Mouse (Mus musculus) midbrain, embryonic 14.5 days (tissue): ENCODE data around the gene Atp6v0a2. TPM values are rescaled to one million over a fixed set of nuclear protein-coding genes. Genes with fewer than 3 reads are reported as not detected.
A peak's percentile ranks its signal among the peaks of the same experiment; 100 is the strongest.

Experiments used
- ATAC-seq: fragments of 200-750 bp; cut with Nextera tagmentation; 2 replicates; pipeline ENCODE4 v1.8.0; 2017; ENCODE audit warnings: moderate number of reproducible peaks, moderate library complexity; ENCODE audit not compliant: low FRiP score, low TSS enrichment
- DNase-seq: peaks from one replicate; pipeline ENCODE4 v3.0.0-alpha.2; 2015
- H3K27ac ChIP-seq: fragments of 300-500 bp; sonication (generic); replicated peaks from 2 replicates; pipeline ENCODE4 v1.5.1; 2014; ENCODE audit warnings: mild to moderate bottlenecking, low read depth, low read length, moderate library complexity
- H3K27me3 ChIP-seq: fragments of 300-500 bp; sonication (generic); 2 replicates; pipeline ENCODE4 v1.6.1; 2014; ENCODE audit warnings: low read length, control low read depth, mixed read lengths; ENCODE audit not compliant: control insufficient read depth, insufficient read depth
- H3K36me3 ChIP-seq: fragments of 300-500 bp; sonication (generic); 2 replicates; pipeline ENCODE4 v1.6.1; 2014; ENCODE audit warnings: low read length, control low read depth; ENCODE audit not compliant: control insufficient read depth, insufficient read depth
- H3K4me1 ChIP-seq: fragments of 300-500 bp; sonication (generic); 2 replicates; pipeline ENCODE4 v1.6.1; 2014; ENCODE audit warnings: mild to moderate bottlenecking, antibody characterized with exemption, low read length, control low read depth; ENCODE audit not compliant: control insufficient read depth, insufficient read depth
- H3K4me2 ChIP-seq: fragments of 300-500 bp; sonication (generic); 2 replicates; pipeline ENCODE4 v1.6.1; 2014; ENCODE audit warnings: mild to moderate bottlenecking, low read length, moderate library complexity
- H3K4me3 ChIP-seq: fragments of 300-500 bp; sonication (generic); replicated peaks from 2 replicates; pipeline ENCODE4 v1.5.1; 2014; ENCODE audit warnings: low read depth, low read length
- H3K9ac ChIP-seq: fragments of 300-500 bp; sonication (generic); replicated peaks from 2 replicates; pipeline ENCODE4 v1.6.1; 2014; ENCODE audit warnings: mild to moderate bottlenecking, low read length, moderate library complexity
- H3K9me3 ChIP-seq: fragments of 300-500 bp; sonication (generic); 2 replicates; pipeline ENCODE4 v1.6.1; 2016; ENCODE audit warnings: low read length, control low read depth, mixed read lengths; ENCODE audit not compliant: control insufficient read depth
- WGBS: fragments of 180-500 bp; shearing (Covaris S2); extraction: QIAGEN DNeasy Blood & Tissue Kit; methylation state at CpG from one replicate; pipeline ENCODE4 v1.1.7; 2014; 5-methylcytosine and 5-hydroxymethylcytosine counted together
- polyA plus RNA-seq: library from polyadenylated mRNA; unstranded; fragments of >200 nt; fragmentation: Nextera tagmentation; extraction: Ambion mirVana; gene quantifications from 2 replicates; pipeline ENCODE4 v1.2.1, GENCODE M21; 2014

Gene Atp6v0a2
- polyA plus RNA-seq, 1 experiment from 2014 or later: 41.1 TPM

DNA sequence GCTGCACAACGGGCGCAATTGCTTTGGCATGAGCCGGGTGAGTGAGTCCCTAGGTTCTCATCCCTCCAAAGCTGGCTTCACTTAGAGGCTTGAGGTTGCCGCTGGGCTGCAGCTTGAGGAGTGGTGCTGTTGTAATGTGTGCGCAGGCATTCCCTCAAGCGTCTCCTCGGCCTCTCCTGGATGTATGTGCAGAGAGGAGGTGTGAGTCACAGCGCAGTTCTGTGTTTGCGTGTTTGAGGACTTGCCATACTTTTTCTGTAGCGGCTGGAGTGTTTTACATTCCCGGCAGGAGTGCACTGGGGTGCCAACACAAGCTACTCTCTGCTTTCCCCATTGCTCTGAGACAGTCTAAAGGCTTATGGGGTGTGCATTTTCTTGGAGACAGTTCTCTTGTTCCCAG lies 89.6 kb downstream of the Atp6v0a2 start:
- WGBS: 96% methylated on average over 11 of the region's 11 CpGs
- H3K9me3 ChIP-seq: no peaks in the 10 kb centered on the region
- no peak overlapping the region for H3K4me2 ChIP-seq
- no peak overlapping the region for H3K4me3 ChIP-seq
- no peak overlapping the region for H3K27ac ChIP-seq
- H3K9ac ChIP-seq: no peak overlapping the region
- peaks cover 94% of the 10 kb centered on the region for H3K36me3 ChIP-seq
- ATAC-seq: no peak
- no peak for DNase-seq
- no peaks in the 10 kb centered on the region for H3K4me1 ChIP-seq
- H3K27me3 ChIP-seq: no peaks in the 10 kb centered on the region

GRCm38 (mm10) chr5:124718396-124718795 lies 90.0 kb downstream of the Atp6v0a2 start:
- Histone ChIP-seq H3K4me1 (no peaks in the 10 kb centered on the region), H3K36me3 (peaks cover 94% of the 10 kb centered on the region), H3K4me3 (no peak overlapping the region), H3K9me3 (no peaks in the 10 kb centered on the region), H3K4me2 (no peak overlapping the region), H3K9ac (no peak overlapping the region), H3K27me3 (no peaks in the 10 kb centered on the region), H3K27ac (no peak overlapping the region)
- ATAC-seq: no peak
- no peak for DNase-seq
- WGBS: 92% methylated on average over 7 of the region's 7 CpGs

DNA sequence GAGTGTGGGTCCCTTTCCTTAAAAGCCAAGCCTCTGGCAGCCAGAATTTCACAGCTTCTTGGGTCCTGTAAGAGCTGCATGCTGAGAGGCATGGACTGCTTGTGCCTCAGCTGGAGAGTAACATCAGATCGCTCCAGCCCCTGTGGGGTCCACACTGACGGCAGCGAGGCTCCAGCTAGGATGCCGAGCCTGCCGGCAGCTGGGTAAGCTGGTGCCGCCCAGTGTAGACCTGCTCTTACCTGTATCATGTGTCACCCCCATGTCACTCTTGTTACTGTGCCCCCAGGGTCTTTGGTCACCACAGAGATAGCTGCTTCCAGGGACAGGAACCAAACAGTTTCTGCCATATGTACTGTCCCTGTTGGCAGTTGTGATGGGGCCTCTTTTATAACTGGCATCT lies 94.7 kb downstream of the Atp6v0a2 start:
- Histone ChIP-seq H3K4me3 (no peak overlapping the region), H3K4me2 (no peak overlapping the region), H3K27ac (no peak overlapping the region), H3K27me3 (no peaks in the 10 kb centered on the region), H3K36me3 (peaks cover 59% of the 10 kb centered on the region), H3K4me1 (no peaks in the 10 kb centered on the region; the same call in 1 of the 2 replicates), H3K9ac (no peak overlapping the region), H3K9me3 (no peaks in the 10 kb centered on the region)
- ATAC-seq (no peak), DNase-seq (no peak)
- 94% methylated on average over 6 of the region's 6 CpGs for whole genome bisulfite sequencing

DNA sequence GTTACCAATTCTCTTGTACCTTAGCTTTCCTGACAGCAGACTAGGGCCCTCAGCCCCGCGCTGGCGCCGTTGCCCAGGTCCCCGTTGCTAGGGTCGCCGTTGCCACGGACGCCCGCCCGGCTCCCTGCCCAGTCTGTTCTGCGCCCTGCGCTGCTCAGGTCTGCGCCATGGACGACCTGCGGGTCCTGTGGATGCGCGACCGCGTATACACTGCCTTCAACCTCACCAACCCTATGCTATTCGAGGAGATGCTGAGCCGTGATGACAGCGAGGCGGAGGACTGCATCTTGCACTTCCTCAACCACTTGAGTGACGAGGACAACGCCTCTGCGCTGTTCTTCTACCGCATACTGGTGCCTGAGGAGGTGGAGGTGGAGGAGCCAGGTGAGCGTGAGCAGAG lies 96.6 kb downstream of the Atp6v0a2 start, which contains the start of gene Dnah10:
Gene Dnah10, plus strand, starts transcription at position 89 of the 400 bp plus-strand sequence.
- no peak within 1 kb of the TSS for H3K27ac ChIP-seq
- peak within 1 kb of the TSS; percentile 25; the same call in 1 of the 2 replicates for H3K4me2 ChIP-seq
- DNase-seq: peak; percentile 55
- H3K27me3 ChIP-seq: no peaks in the 10 kb centered on the region
- H3K4me1 ChIP-seq: no peaks in the 10 kb centered on the region; the same call in 1 of the 2 replicates
- WGBS: 10% methylated on average over 29 of the region's 29 CpGs
- ATAC-seq: no peak
- peak within 1 kb of the TSS; percentile 26; the same call in 1 of the 2 replicates for H3K9ac ChIP-seq
- H3K4me3 ChIP-seq: no peak within 1 kb of the TSS
- H3K36me3 ChIP-seq: peaks cover 40% of the 10 kb centered on the region
- H3K9me3 ChIP-seq: no peaks in the 10 kb centered on the region

- H3K4me3 ChIP-seq: no peak overlapping the region
- DNase-seq: no peak
Observed at GRCm38 (mm10) chr5:124729662-124730206, 101.4 kb downstream of the Atp6v0a2 start.

DNA sequence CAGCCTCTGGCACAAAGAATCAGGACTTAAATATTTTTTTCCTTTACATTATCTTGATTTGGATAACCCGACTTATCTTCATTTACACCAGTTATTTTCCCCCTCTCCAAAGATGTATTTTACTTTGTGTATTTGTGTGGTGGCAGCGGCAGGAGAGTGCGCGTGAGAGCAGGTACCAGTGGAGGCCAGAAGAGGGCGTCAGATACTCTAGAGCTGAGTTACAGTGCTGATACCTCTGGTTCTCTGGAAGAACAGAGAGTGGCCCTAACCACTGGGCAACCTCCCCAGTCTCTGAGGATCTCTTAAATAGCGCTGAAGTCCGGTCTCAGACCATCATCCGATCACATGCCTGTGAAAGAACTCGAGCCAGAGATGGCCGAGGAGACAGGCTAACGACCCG lies 105.6 kb downstream of the Atp6v0a2 start:
- H3K4me3 ChIP-seq: no peak overlapping the region
- no peak for ATAC-seq

More at GRCm38 (mm10) chr5:124729662-124730206, 101.4 kb downstream of the Atp6v0a2 start:
- Histone ChIP-seq H3K4me2 (peak overlapping the region; percentile 31; the same call in 1 of the 2 replicates), H3K36me3 (no peaks in the 10 kb centered on the region), H3K9me3 (no peaks in the 10 kb centered on the region), H3K9ac (no peak overlapping the region), H3K4me1 (no peaks in the 10 kb centered on the region; the same call in 1 of the 2 replicates), H3K27ac (no peak overlapping the region), H3K27me3 (no peaks in the 10 kb centered on the region)
- 13% methylated on average over 21 of the region's 21 CpGs for WGBS
- no peak for ATAC-seq

GRCm38 (mm10) chr5:124741898-124742599 lies 113.7 kb downstream of the Atp6v0a2 start:
- Histone ChIP-seq H3K9me3 (0 out of 2 replicates have a peak, but pooled peaks cover 4% of the 10 kb centered on the region), H3K4me1 (no peaks in the 10 kb centered on the region), H3K9ac (no peak overlapping the region), H3K4me2 (no peak overlapping the region), H3K27me3 (no peaks in the 10 kb centered on the region), H3K4me3 (no peak overlapping the region), H3K36me3 (no peaks in the 10 kb centered on the region), H3K27ac (no peak overlapping the region)
- ATAC-seq (no peak), DNase-seq (no peak)
- 95% methylated on average over 21 of the region's 21 CpGs for WGBS

More for the DNA sequence above, 105.6 kb downstream of the Atp6v0a2 start:
- H3K36me3 ChIP-seq: no peaks in the 10 kb centered on the region
- no peak for DNase-seq
- H3K4me2 ChIP-seq: no peak overlapping the region
- WGBS: 92% methylated on average over 12 of the region's 12 CpGs
- H3K27ac ChIP-seq: no peak overlapping the region
- H3K9me3 ChIP-seq: no peaks in the 10 kb centered on the region
- no peak overlapping the region for H3K9ac ChIP-seq
- no peaks in the 10 kb centered on the region for H3K4me1 ChIP-seq
- no peaks in the 10 kb centered on the region for H3K27me3 ChIP-seq

- no peaks in the 10 kb centered on the region for H3K27me3 ChIP-seq
- H3K36me3 ChIP-seq: no peaks in the 10 kb centered on the region
- H3K9me3 ChIP-seq: 0 out of 2 replicates have a peak, but pooled peaks cover 4% of the 10 kb centered on the region
- DNase-seq: no peak
- no peak overlapping the region for H3K9ac ChIP-seq
- 84% methylated on average over 3 of the region's 3 CpGs for WGBS
- no peak overlapping the region for H3K4me3 ChIP-seq
- no peak for ATAC-seq
- H3K4me2 ChIP-seq: no peak overlapping the region
- H3K27ac ChIP-seq: no peak overlapping the region
- no peaks in the 10 kb centered on the region for H3K4me1 ChIP-seq
Observed at GRCm38 (mm10) chr5:124743841-124744240, 115.5 kb downstream of the Atp6v0a2 start.

GRCm38 (mm10) chr5:124746220-124746619 lies 117.8 kb downstream of the Atp6v0a2 start:
- Histone ChIP-seq H3K4me1 (no peaks in the 10 kb centered on the region), H3K27me3 (no peaks in the 10 kb centered on the region), H3K4me2 (no peak overlapping the region), H3K9ac (no peak overlapping the region), H3K4me3 (no peak overlapping the region), H3K36me3 (no peaks in the 10 kb centered on the region), H3K9me3 (0 out of 2 replicates have a peak, but pooled peaks cover 4% of the 10 kb centered on the region), H3K27ac (no peak overlapping the region)
- 90% methylated on average over 15 of the region's 15 CpGs for WGBS
- ATAC-seq (no peak), DNase-seq (no peak)
